Mouse (Mus musculus) limb, embryonic 14.5 days (tissue): ENCODE measurements around the gene Cntnap5a. TPM values are rescaled to one million over a fixed set of nuclear protein-coding genes. Genes with fewer than 3 reads are reported as not detected.

Experiments used
- ATAC-seq: fragments of 200-750 bp; cut with Nextera tagmentation; 2 replicates; pipeline ENCODE4 v1.8.0; 2017; ENCODE audit warnings: low read depth, moderate number of reproducible peaks, moderate TSS enrichment; ENCODE audit not compliant: low FRiP score
- DNase-seq: peaks from one replicate; pipeline ENCODE4 v3.0.0-alpha.2; 2015; ENCODE audit warnings: low spot score
- H3K27ac ChIP-seq: fragments of 300-500 bp; sonication (generic); replicated peaks from 2 replicates; pipeline ENCODE4 v1.5.1; 2014; ENCODE audit warnings: low read depth, mild to moderate bottlenecking, low read length, moderate library complexity, mixed read lengths
- H3K27me3 ChIP-seq: fragments of 300-500 bp; sonication (generic); 2 replicates; pipeline ENCODE4 v1.6.1; 2014; ENCODE audit warnings: low read length, mixed read lengths; ENCODE audit not compliant: control insufficient read depth, insufficient read depth
- H3K36me3 ChIP-seq: fragments of 300-500 bp; sonication (generic); 2 replicates; pipeline ENCODE4 v1.6.1; 2014; ENCODE audit warnings: mild to moderate bottlenecking, low read length, moderate library complexity, mixed read lengths; ENCODE audit not compliant: control insufficient read depth, insufficient read depth
- H3K4me1 ChIP-seq: fragments of 300-500 bp; sonication (generic); 2 replicates; pipeline ENCODE4 v1.6.1; 2014; ENCODE audit warnings: antibody characterized with exemption, low read length, mixed read lengths; ENCODE audit not compliant: control insufficient read depth, insufficient read depth
- H3K4me2 ChIP-seq: fragments of 300-500 bp; sonication (generic); replicated peaks from 2 replicates; pipeline ENCODE4 v1.6.1; 2014; ENCODE audit warnings: low read depth, mild to moderate bottlenecking, low read length, moderate library complexity; ENCODE audit not compliant: severe bottlenecking
- H3K4me3 ChIP-seq: fragments of 300-500 bp; sonication (generic); replicated peaks from 2 replicates; pipeline ENCODE4 v1.5.1; 2014; ENCODE audit warnings: low read length
- H3K9ac ChIP-seq: fragments of 300-500 bp; sonication (generic); 2 replicates; pipeline ENCODE4 v1.6.1; 2014; ENCODE audit warnings: mild to moderate bottlenecking, low read depth, low read length, moderate library complexity; ENCODE audit not compliant: severe bottlenecking
- H3K9me3 ChIP-seq: fragments of 300-500 bp; sonication (generic); 2 replicates; pipeline ENCODE4 v1.6.1; 2016; ENCODE audit warnings: low read length; ENCODE audit not compliant: control insufficient read depth
- POLR2A ChIP-seq: fragments of 200-500 bp; IDR thresholded peaks from 2 replicates; pipeline ENCODE4 v1.8.0; 2012; ENCODE audit warnings: inconsistent platforms, mild to moderate bottlenecking, moderate library complexity, borderline replicate concordance; ENCODE audit not compliant: insufficient read depth, insufficient read length; ENCODE audit errors: extremely low read depth
- WGBS: fragments of 180-500 bp; shearing (Covaris S2); extraction: QIAGEN DNeasy Blood & Tissue Kit; methylation state at CpG from one replicate; pipeline ENCODE4 v1.1.7; 2014; 5-methylcytosine and 5-hydroxymethylcytosine counted together
- polyA plus RNA-seq, 2 experiments: library from polyadenylated mRNA; depleted of rRNA in 1 of 2; stranded (reverse) in 1 of 2; unstranded in 1 of 2; fragments of >200 nt; fragmentation: Nextera tagmentation in 1 of 2; extraction: Ambion mirVana in 1 of 2; gene quantifications; 2 replicates each; pipeline versions ENCODE4 v1.2.1 to v1.2.3; 2012 to 2014

Gene Cntnap5a
- polyA plus RNA-seq, 2 experiments = 0.03 TPM

DNA sequence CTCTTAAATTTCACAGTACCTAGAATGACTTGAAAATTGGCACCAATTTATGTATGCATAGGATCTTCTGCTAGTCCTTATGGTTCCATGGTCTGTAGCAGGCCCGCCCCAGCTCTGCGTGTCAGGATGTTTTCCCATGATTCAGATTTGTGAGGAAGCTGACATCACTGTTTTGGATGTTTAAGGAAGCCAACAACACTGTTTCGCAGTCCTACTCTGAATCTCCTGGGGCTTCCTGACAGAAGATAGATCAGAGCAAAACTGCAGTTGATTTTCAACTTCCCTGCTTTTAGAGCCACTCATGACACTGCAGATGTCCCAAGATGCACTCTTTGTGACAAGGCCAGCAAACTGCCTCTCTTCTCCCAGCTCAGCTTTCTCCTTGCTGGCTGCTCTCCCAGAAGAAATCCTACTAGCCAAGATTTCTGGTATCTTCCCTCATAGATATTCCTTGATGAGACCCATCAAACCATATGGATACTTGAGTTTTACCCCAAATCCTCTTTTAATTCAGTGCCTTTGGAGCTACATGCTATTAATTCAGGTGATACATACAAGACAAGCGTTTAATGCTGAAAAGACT, 280.5 kb downstream of the Cntnap5a start:
- Histone ChIP-seq H3K4me2 (no peak overlapping the region), H3K27me3 (no peaks in the 10 kb centered on the region), H3K4me3 (no peak overlapping the region), H3K9ac (no peak overlapping the region), H3K36me3 (no peaks in the 10 kb centered on the region), H3K27ac (no peak overlapping the region), H3K4me1 (no peaks in the 10 kb centered on the region), H3K9me3 (no peaks in the 10 kb centered on the region)
- DNase-seq (peak; percentile 28), ATAC-seq (no peak)
- TF ChIP-seq POLR2A = no peak
- 89% methylated on average over 4 of the region's 4 CpGs for WGBS

DNA sequence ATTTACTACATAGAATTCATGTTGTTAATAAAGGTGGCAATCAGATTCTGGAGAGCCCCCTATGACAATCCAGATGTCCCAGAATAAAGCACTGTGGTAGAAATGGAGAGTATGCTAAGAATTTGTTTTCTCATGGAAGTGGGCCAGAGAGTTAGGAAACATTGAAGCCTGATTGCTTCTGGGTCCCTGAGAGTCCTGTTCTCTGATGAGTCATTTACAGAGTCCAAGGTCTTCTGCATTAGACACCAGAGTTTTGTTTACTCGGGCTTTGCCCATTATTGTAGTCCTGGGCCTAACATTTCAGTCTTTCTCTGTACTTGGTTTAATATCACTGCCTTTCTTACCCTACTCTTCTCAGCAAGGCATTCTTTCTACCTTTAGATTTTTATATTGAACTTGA, 305.6 kb downstream of the Cntnap5a start:
- Histone ChIP-seq H3K4me2 (no peak overlapping the region), H3K4me1 (no peaks in the 10 kb centered on the region), H3K9ac (no peak overlapping the region), H3K27me3 (no peaks in the 10 kb centered on the region), H3K36me3 (no peaks in the 10 kb centered on the region), H3K9me3 (no peaks in the 10 kb centered on the region), H3K27ac (no peak overlapping the region), H3K4me3 (no peak overlapping the region)
- ATAC-seq (no peak), DNase-seq (no peak)
- 85% methylated on average over 1 of the region's 1 CpGs for WGBS
- TF ChIP-seq POLR2A = no peak

- 80% methylated on average over 2 of the region's 2 CpGs for WGBS
- Histone ChIP-seq H3K27me3 (no peaks in the 10 kb centered on the region), H3K36me3 (no peaks in the 10 kb centered on the region), H3K4me3 (no peak overlapping the region), H3K9ac (no peak overlapping the region), H3K27ac (no peak overlapping the region), H3K4me2 (no peak overlapping the region), H3K4me1 (no peaks in the 10 kb centered on the region), H3K9me3 (no peaks in the 10 kb centered on the region)
- no peak for TF ChIP-seq POLR2A
- no peak for ATAC-seq
- no peak for DNase-seq
Measured at GRCm38 (mm10) chr1:116015768-116016167, 331.2 kb downstream of the Cntnap5a start.

DNA sequence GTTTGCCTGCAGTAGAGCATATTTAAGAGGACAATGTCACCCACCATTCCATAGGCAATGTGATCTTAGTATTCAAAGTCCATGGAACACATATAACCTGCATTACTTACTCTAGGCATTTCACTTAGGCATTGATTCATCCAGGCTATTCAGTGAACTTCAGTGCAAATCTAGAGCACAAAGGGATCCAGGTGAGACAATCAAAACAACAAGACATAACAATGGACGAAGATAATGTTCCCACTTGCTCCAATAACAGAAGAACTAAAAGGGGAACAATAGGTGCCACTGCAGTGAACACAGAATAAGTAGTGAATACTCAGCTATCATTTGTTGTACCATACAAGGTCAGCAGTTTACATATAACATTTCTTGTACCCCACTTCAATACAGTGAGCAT, 345.1 kb downstream of the Cntnap5a start:
- Histone ChIP-seq H3K27ac (no peak overlapping the region), H3K4me1 (no peaks in the 10 kb centered on the region), H3K36me3 (no peaks in the 10 kb centered on the region), H3K9ac (no peak overlapping the region), H3K9me3 (no peaks in the 10 kb centered on the region), H3K4me2 (no peak overlapping the region), H3K4me3 (no peak overlapping the region), H3K27me3 (no peaks in the 10 kb centered on the region)
- 93% methylated on average over 1 of the region's 1 CpGs for WGBS
- DNase-seq (no peak), ATAC-seq (no peak)
- no peak for TF ChIP-seq POLR2A

GRCm38 (mm10) chr1:116035897-116036296, 351.3 kb downstream of the Cntnap5a start:
- Histone ChIP-seq H3K9ac (no peak overlapping the region), H3K27ac (no peak overlapping the region), H3K4me2 (no peak overlapping the region), H3K4me3 (no peak overlapping the region), H3K4me1 (no peaks in the 10 kb centered on the region), H3K27me3 (no peaks in the 10 kb centered on the region), H3K36me3 (no peaks in the 10 kb centered on the region), H3K9me3 (no peaks in the 10 kb centered on the region)
- whole genome bisulfite sequencing = 50% methylated on average over 1 of the region's 1 CpGs
- TF ChIP-seq POLR2A = no peak
- DNase-seq (no peak), ATAC-seq (no peak)

DNA sequence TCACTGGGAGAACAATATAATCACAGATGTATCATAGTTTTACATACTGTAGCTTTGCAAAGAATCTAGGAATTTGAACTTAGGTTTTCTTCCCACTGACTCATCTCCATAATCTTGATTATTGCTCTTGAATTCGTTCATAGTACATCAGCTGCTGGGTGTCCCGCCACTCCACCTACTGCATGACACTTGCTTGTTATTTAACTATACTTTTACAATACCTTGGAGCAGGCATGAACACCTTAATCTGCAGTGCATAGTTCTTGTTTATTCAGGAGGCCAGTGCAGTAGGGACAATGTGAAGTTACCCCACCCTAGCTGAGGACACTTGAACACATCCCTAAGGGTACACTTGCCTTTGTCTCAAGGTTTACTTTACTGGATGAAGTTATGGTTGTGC, 352.3 kb downstream of the Cntnap5a start:
- DNase-seq (no peak), ATAC-seq (no peak)
- H3K4me2 ChIP-seq = no peak overlapping the region
- no peak overlapping the region for H3K27ac ChIP-seq
- no peak overlapping the region for H3K4me3 ChIP-seq
- no peaks in the 10 kb centered on the region for H3K4me1 ChIP-seq
- H3K36me3 ChIP-seq = no peaks in the 10 kb centered on the region
- no peaks in the 10 kb centered on the region for H3K9me3 ChIP-seq
- H3K27me3 ChIP-seq = no peaks in the 10 kb centered on the region
- H3K9ac ChIP-seq = no peak overlapping the region
- no peak for TF ChIP-seq POLR2A
- 83% methylated on average over 2 of the region's 2 CpGs for WGBS
